8 mouse cellular contexts compared by ENCODE assay signal in the genomic region with DNA sequence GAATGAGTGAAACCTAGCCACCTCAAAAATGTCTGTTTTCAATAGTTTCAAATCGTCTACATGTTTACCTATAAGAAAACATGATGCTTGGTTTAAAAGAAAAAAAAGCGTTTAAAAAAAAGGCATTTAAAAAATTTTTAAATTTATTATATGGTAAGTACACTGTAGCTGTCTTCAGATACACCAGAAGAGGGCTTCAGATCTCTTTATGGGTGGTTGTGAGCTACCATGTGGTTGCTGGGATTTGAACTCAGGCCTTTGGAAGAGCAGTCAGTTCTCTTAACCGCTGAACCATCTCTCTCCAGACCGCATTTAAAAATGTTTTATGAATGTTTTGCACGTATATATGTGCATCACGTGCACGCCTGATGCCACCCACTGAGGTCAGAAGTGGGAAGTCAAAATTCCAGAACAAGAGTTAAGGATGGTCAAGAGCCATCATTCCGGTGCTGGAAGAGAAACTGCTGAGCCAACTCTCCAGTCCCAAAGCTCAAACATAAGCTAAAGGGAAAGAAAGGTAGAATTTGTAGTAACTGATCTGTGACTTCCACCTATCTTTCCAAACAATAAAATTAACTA. TPM values are rescaled to one million over a fixed set of nuclear protein-coding genes. Genes with fewer than 3 reads are reported as not detected.
A peak's percentile ranks its signal among the peaks of the same experiment; 100 is the strongest.
DNase-seq lines count a peak whose midpoint lies in the region; ATAC-seq and TF ChIP-seq lines count a peak whose summit lies in the region.

No protein-coding gene starts in this region.

- DNase-seq in kidney, postnatal 25 days = no peak
- no peak for DNase-seq in frontal cortex, postnatal 14 days (ENCODE audit: low spot score in 2 of 2)
- DNase-seq in thymus, postnatal 0 days (ENCODE audit: low spot score) = no peak

- ATAC-seq in kidney, embryonic 16.5 days (ENCODE audit: low FRiP score, low TSS enrichment) = no peak
- no peak for ATAC-seq in hindbrain, embryonic 15.5 days (ENCODE audit: low FRiP score, low read depth)
- ATAC-seq in midbrain, embryonic 16.5 days = no peak
- ATAC-seq in monocyte, adult 5-6 weeks (replicated peaks; ENCODE audit: insufficient number of reproducible peaks, low FRiP score, low TSS enrichment, poor library complexity, severe bottlenecking) = no peak

- TF ChIP-seq CTCF in bone marrow, adult 2 months (IDR thresholded peaks at IDR 0.05; ENCODE audit: control insufficient read depth, insufficient read depth, low read length) = no peak

- peak overlapping the region; percentile 99; the same call in 1 of the 2 replicates for H3K27ac ChIP-seq in kidney, embryonic 16.5 days (ENCODE audit: low read length)
- H3K27ac ChIP-seq in bone marrow, adult 2 months (ENCODE audit: control insufficient read depth, insufficient read depth, low read depth, low read length, poor library complexity) = no peak overlapping the region; the same call in 1 of the 2 replicates
- peak overlapping the region; percentile 100 for H3K27ac ChIP-seq in hindbrain, embryonic 15.5 days (replicated peaks)
- H3K27ac ChIP-seq in midbrain, embryonic 16.5 days (ENCODE audit: low read length) = no peak overlapping the region

- peak overlapping the region; percentile 100 for H3K9ac ChIP-seq in kidney, embryonic 16.5 days (replicated peaks; ENCODE audit: low read length)
- H3K9ac ChIP-seq in hindbrain, embryonic 15.5 days = peak overlapping the region; percentile 98
- peak overlapping the region; percentile 99 for H3K9ac ChIP-seq in midbrain, embryonic 16.5 days (ENCODE audit: low read depth, low read length)

- WGBS in kidney, embryonic 16.5 days = 46% methylated on average over 8 of the region's 8 CpGs
- WGBS in bone marrow, adult 2 months = 9% methylated on average over 8 of the region's 8 CpGs
- 58% methylated on average over 8 of the region's 8 CpGs for WGBS in hindbrain, embryonic 15.5 days
- WGBS in midbrain, embryonic 16.5 days = 62% methylated on average over 8 of the region's 8 CpGs

- peaks cover 5% of the 10 kb centered on the region for H3K36me3 ChIP-seq in kidney, embryonic 16.5 days (ENCODE audit: insufficient read depth, low read length)
- H3K36me3 ChIP-seq in hindbrain, embryonic 15.5 days = no peaks in the 10 kb centered on the region
- H3K36me3 ChIP-seq in midbrain, embryonic 16.5 days (ENCODE audit: control insufficient read depth, insufficient read depth, low read length) = no peaks in the 10 kb centered on the region

- H3K4me3 ChIP-seq in kidney, embryonic 16.5 days (ENCODE audit: low read length) = peak overlapping the region; percentile 88
- peak overlapping the region; percentile 76 for H3K4me3 ChIP-seq in bone marrow, adult 2 months (replicated peaks; ENCODE audit: control insufficient read depth, low read depth, low read length)
- H3K4me3 ChIP-seq in hindbrain, embryonic 15.5 days = peak overlapping the region; percentile 96
- peak overlapping the region; percentile 100 for H3K4me3 ChIP-seq in midbrain, embryonic 16.5 days (ENCODE audit: low read depth, low read length)

- no peaks in the 10 kb centered on the region for H3K27me3 ChIP-seq in kidney, embryonic 16.5 days (ENCODE audit: insufficient read depth, low read length)
- no peaks in the 10 kb centered on the region for H3K27me3 ChIP-seq in hindbrain, embryonic 15.5 days
- no peaks in the 10 kb centered on the region for H3K27me3 ChIP-seq in midbrain, embryonic 16.5 days (ENCODE audit: control insufficient read depth, insufficient read depth, low read depth, low read length)

- no peak for TF ChIP-seq POLR2A in bone marrow, adult 2 months (IDR thresholded peaks at IDR 0.05; ENCODE audit: borderline replicate concordance, control insufficient read depth, low read depth, low read length)

- peaks cover 7% of the 10 kb centered on the region for H3K4me1 ChIP-seq in kidney, embryonic 16.5 days (ENCODE audit: insufficient read depth, low read length)
- no peaks in the 10 kb centered on the region; the same call in none of the 2 replicates for H3K4me1 ChIP-seq in bone marrow, adult 2 months (ENCODE audit: control insufficient read depth, insufficient read depth, low read length)
- peaks cover 30% of the 10 kb centered on the region for H3K4me1 ChIP-seq in hindbrain, embryonic 15.5 days (replicated peaks)
- peaks cover 20% of the 10 kb centered on the region for H3K4me1 ChIP-seq in midbrain, embryonic 16.5 days (ENCODE audit: control insufficient read depth, insufficient read depth, low read length)

- H3K9me3 ChIP-seq in kidney, embryonic 16.5 days (ENCODE audit: low read length) = no peaks in the 10 kb centered on the region
- no peaks in the 10 kb centered on the region for H3K9me3 ChIP-seq in hindbrain, embryonic 15.5 days
- no peaks in the 10 kb centered on the region for H3K9me3 ChIP-seq in midbrain, embryonic 16.5 days (replicated peaks; ENCODE audit: control insufficient read depth, low read length, poor library complexity, severe bottlenecking)

- H3K4me2 ChIP-seq in kidney, embryonic 16.5 days (replicated peaks; ENCODE audit: low read depth, low read length) = peak overlapping the region; percentile 67
- H3K4me2 ChIP-seq in hindbrain, embryonic 15.5 days = peak overlapping the region; percentile 82
- peak overlapping the region; percentile 92 for H3K4me2 ChIP-seq in midbrain, embryonic 16.5 days (ENCODE audit: low read length)

RNA-seq across cellular contexts. Expression of a gene that starts 3.3 kb away (rescaled TPM):
- polyA plus RNA-seq in kidney, embryonic 16.5 days (2015; fragmentation: Nextera tagmentation; extraction: Ambion mirVana) = 124 and 135 TPM in 2 replicates
- polyA plus RNA-seq in bone marrow, adult 2 months (2011; ENCODE audit: insufficient read depth, insufficient read length, low replicate concordance, missing spikeins) = 46.2 and 67.4 TPM in 2 replicates
- polyA plus RNA-seq in hindbrain, embryonic 15.5 days (2015; fragmentation: Nextera tagmentation; extraction: Ambion mirVana) = 123 and 124 TPM in 2 replicates
- polyA plus RNA-seq in midbrain, embryonic 16.5 days (2015; fragmentation: Nextera tagmentation; extraction: Ambion mirVana) = 133 and 136 TPM in 2 replicates
- total RNA-seq in monocyte, adult 5-6 weeks (2017) = 228 to 388 TPM (median 260 TPM) in 3 replicates
- polyA plus RNA-seq in thymus, postnatal 0 days (2015; fragmentation: Nextera tagmentation; extraction: Ambion mirVana) = 185 and 210 TPM in 2 replicates

RNA-seq across cellular contexts. Expression of a gene that starts 16.0 kb away (rescaled TPM):
- 178 and 179 TPM in 2 replicates for polyA plus RNA-seq in kidney, embryonic 16.5 days (2015; fragmentation: Nextera tagmentation; extraction: Ambion mirVana)
- polyA plus RNA-seq in bone marrow, adult 2 months (2011; ENCODE audit: insufficient read depth, insufficient read length, low replicate concordance, missing spikeins) = 33.4 and 38.2 TPM in 2 replicates
- polyA plus RNA-seq in hindbrain, embryonic 15.5 days (2015; fragmentation: Nextera tagmentation; extraction: Ambion mirVana) = 134 and 143 TPM in 2 replicates
- 111 and 118 TPM in 2 replicates for polyA plus RNA-seq in midbrain, embryonic 16.5 days (2015; fragmentation: Nextera tagmentation; extraction: Ambion mirVana)
- total RNA-seq in monocyte, adult 5-6 weeks (2017) = 65.9 to 86.6 TPM (median 72.3 TPM) in 3 replicates
- polyA plus RNA-seq in thymus, postnatal 0 days (2015; fragmentation: Nextera tagmentation; extraction: Ambion mirVana) = 133 and 143 TPM in 2 replicates

RNA-seq across cellular contexts. Expression of a gene that starts 30.1 kb away (rescaled TPM):
- 134 and 136 TPM in 2 replicates for polyA plus RNA-seq in kidney, embryonic 16.5 days (2015; fragmentation: Nextera tagmentation; extraction: Ambion mirVana)
- polyA plus RNA-seq in bone marrow, adult 2 months (2011; ENCODE audit: insufficient read depth, insufficient read length, low replicate concordance, missing spikeins) = 10.8 and 17.1 TPM in 2 replicates
- polyA plus RNA-seq in hindbrain, embryonic 15.5 days (2015; fragmentation: Nextera tagmentation; extraction: Ambion mirVana) = 331 and 333 TPM in 2 replicates
- polyA plus RNA-seq in midbrain, embryonic 16.5 days (2015; fragmentation: Nextera tagmentation; extraction: Ambion mirVana) = 378 and 382 TPM in 2 replicates
- total RNA-seq in monocyte, adult 5-6 weeks (2017) = 5.4 to 12.1 TPM (median 10.4 TPM) in 3 replicates
- 67.7 and 69.2 TPM in 2 replicates for polyA plus RNA-seq in thymus, postnatal 0 days (2015; fragmentation: Nextera tagmentation; extraction: Ambion mirVana)

RNA-seq across cellular contexts. Expression of a gene that starts 50.3 kb away (rescaled TPM):
- polyA plus RNA-seq in kidney, embryonic 16.5 days (2015; fragmentation: Nextera tagmentation; extraction: Ambion mirVana) = 4.7 and 5.0 TPM in 2 replicates
- 0.75 and 1.2 TPM in 2 replicates for polyA plus RNA-seq in bone marrow, adult 2 months (2011; ENCODE audit: insufficient read depth, insufficient read length, low replicate concordance, missing spikeins)
- 0.39 and 1.2 TPM in 2 replicates for polyA plus RNA-seq in hindbrain, embryonic 15.5 days (2015; fragmentation: Nextera tagmentation; extraction: Ambion mirVana)
- 0.76 and 1.4 TPM in 2 replicates for polyA plus RNA-seq in midbrain, embryonic 16.5 days (2015; fragmentation: Nextera tagmentation; extraction: Ambion mirVana)
- 0.68 to 2.3 TPM in 2 of 3 replicates, not detected in the other for total RNA-seq in monocyte, adult 5-6 weeks (2017)
- 0.59 and 0.81 TPM in 2 replicates for polyA plus RNA-seq in thymus, postnatal 0 days (2015; fragmentation: Nextera tagmentation; extraction: Ambion mirVana)

Comparison
In these comparisons a context has a peak if more than half of its experiments do, and no peak if none do; other contexts are left out.
1. H3K27ac ChIP-seq: peak in kidney, embryonic 16.5 days (single experiment) and hindbrain, embryonic 15.5 days (single experiment); none in bone marrow, adult 2 months (single experiment) and midbrain, embryonic 16.5 days (single experiment).
2. Peak in every context shown above with its lines, with median percentiles within 50 percentile points of each other: H3K4me2 ChIP-seq, H3K4me3 ChIP-seq and H3K9ac ChIP-seq.